Mouse (Mus musculus): ENCODE results near the gene Gm20403.
"Not testable (repeated sequence)": the region's sequence is repeated elsewhere in the genome, so short reads cannot be mapped to it uniquely, and the experiment has no call there.

Gm20403 gene

DNA sequence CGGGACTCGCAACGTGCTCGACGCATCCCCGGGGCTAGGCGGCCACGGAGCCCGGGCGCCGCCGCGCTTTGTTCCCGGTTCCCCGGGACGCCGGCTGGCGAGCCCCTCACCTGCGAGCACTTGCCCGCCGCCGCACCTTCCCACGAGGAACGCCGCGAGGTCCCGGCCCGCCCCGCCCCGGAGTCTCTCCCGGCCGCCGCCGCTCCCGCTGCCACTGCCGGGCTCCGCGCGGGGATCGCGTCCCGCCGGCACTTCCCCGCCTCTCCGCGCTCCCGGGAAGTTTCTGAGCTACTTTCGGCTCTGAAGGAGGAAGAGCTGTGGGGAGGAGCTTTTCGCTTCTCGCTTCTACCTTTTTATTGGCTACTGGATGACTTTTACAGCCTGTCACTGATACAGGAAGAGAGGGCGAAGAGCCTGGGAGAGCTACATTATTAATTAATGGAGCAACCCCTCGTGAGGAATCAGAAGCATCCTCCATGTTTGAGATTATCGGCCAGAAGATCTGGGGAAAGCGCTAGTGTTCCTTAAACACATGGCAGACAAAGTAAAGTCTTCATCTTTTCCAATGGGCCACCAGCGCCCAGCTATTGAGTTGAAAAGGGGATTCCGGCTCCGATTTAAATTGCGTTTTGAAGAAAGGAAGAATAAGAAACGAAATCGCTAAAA lies at the start of gene Gm20403:
Gm20403 (minus strand) TSS at position 478 of the 666 bp plus-strand sequence.
- DNase-seq (ENCODE audit: low spot score) = peak; percentile 81

DNA sequence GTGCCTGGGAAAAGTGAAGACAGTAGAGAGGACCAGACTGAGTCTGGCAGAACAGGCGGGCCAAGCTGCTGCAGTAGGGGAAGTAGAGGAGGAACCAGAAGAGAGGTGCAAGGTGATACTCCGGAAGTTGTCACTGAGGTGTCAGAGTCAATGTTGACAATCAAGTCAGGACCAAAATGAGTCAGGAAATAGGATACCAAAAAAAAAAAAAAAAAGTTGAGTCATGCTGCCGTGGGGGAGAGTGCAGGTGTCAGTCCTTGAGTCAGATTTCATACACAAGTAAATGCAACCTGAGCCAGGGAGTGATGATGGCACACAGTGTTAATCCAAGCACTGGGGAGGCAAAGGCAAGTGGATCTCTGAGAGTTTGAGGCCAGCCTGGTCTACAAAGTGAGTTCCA lies 40.8 kb upstream of the Gm20403 start:
- no peak for DNase-seq (ENCODE audit: low spot score)

DNA sequence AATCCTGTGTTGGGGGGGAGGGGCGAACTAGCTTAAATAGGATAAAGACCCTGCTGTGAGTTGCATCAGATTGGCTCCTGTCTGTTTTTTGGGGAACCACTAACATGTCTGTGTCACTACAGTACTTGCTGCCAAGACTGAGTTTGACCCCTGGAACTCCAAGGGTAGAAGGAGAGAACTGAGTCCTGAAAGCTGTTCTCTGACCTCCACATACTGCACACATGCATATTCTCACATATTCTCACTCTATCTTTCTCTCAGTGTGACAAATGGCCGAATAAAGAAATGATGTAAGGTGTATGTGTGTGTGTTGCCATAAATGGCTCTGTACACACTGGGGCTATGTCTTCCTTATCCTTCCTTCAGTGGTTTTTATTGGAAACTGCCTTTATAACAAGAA lies 37.0 kb upstream of the Gm20403 start:
- DNase-seq (ENCODE audit: low spot score) = no peak

DNA sequence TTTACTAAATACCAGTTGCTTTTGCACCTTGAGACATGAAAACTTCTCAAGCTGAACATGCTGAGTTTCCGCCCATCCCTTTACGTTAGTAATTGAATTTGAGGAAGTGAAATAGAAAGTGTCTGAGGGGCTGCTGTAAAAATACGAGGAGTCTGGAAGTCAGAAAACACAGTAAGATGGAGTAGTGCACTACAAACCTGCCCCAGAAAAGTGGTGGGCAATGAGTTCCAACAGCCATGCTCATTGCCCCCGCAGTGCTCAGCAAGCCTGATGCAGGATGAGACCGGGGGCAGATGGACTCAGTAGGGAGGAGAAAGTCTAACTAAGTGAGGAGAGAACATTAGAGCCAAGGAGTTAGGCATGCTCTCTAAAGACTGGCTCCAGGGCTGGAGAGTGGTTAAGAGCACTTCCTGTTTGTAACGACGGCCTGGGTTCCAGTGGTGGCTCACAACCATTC lies 33.1 kb upstream of the Gm20403 start:
- DNase-seq (ENCODE audit: low spot score) = no peak

DNA sequence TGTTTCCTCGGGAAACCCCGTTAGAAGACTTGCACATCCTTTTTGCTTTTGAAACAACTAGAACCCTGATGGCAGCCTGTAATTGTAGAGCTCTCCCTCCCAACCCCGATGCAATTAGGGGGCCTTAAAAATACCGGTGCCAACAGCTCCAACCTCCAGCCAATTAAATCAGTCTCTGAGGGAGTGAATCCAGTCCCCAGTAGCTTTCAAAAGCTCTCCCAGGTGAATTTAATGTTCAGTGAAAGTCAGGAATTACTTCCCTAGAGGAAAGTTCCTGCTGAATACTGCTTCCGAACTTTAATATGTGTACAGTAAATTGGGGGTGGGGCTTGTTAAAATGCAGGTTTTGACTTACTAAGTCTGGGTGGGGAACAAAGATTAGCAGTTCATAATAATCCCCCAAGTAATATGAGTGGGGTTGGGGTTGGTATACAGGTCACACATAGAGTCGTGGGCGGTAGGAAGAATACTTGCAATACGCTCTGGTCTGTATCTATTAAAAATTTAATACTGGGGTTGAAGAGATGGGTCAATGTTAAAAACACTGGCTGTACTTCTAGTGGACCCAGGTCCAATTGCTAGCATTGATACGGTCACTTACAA lies 30.9 kb upstream of the Gm20403 start:
- DNase-seq (ENCODE audit: low spot score) = no peak

DNA sequence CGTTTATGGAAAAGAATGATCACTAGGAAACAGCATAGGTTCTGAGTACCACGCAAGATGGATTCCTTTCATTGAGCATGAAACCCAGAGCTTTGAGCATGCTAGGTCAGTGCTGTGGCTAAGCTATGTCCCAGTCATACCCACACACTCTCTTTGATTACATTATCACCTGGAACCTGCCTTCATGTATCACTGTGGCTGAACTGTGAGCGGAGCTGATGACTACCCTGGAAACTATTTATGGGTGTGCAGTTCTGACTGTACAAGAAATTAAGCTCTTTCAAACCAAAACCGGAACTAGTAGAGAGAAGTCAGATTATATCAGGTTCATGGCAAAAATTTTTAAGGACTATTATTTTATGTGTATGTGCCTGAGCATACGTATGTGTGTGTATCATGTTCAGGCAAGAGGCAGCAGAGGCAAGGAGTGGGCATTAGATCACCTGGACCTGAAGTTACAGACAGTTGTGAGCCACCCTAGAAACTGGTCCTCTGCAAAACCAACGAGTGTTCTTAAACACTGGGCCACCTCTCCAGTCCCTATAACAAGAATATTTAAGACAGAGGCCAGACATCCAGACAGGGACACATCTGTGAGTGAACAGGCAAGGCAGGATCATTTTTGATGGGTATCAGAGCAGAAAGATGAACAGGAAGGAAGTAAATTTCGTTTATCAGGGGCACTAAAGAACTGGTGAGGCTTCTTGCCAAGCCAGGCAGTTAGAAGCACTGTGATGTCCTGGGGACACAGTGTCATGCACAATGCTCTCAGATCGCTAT lies 30.2 kb upstream of the Gm20403 start:
- DNase-seq (ENCODE audit: low spot score) = no peak

DNA sequence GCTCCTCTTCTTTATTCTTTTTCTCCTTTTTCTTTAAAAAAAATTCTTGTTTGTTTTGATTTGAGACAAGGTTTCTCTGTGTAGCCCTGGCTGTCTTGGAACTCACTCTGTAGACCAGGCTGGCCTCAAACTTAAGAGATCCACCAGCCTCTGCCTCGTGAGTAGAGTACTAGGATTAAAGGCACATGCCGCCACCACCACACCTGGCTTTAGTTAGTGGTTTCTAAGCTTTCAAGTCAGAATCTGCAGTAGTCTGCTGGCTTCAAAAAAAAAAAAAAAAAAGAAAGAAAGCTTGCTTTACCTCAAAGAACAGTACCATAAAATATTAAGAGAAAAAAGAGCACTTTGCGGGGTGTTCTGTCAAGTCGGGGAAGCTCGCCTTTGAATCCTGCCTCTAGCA lies 29.1 kb upstream of the Gm20403 start:
- DNase-seq (ENCODE audit: low spot score) = no peak

DNA sequence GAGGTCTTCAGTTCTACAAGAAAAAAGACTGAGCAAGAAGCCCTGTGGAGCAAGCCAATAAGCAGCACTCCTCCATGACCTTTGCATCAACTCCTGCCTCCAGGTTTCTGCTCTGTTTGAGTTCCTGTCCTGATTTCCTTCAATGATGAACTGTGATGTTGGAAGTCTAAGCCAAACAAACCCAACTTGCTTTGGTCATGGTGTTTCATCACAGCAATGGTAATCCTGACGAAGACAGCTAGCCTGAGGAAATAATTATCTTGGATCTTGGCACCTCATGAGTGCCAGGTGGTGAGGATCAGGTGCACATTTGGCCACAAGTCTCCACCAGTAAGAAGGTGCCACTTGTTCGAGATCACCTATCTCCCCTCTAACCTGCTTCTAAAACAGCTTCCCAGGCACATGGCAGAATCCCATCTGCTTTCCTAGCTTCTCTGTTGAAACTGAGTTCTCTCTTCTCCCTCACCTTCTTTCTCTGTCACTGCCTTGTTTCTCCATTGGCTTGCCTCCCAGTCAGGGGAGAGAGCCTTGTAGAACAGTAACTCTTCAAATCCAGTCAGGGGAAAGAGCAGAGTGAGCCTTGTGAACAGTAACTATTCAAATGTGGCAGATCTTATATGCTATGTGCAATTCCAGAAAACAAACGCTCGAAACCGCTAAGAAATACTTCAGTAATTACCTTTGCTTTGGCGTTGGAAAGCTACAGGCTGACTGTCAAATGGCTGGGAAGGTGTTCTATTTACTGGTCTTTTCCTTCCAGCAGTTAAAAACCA lies 27.5 kb upstream of the Gm20403 start, which contains the start of gene Baz1a:
Baz1a (minus strand) TSS at position 723 of the 773 bp plus-strand sequence.
- DNase-seq (ENCODE audit: low spot score) = no peak

DNA sequence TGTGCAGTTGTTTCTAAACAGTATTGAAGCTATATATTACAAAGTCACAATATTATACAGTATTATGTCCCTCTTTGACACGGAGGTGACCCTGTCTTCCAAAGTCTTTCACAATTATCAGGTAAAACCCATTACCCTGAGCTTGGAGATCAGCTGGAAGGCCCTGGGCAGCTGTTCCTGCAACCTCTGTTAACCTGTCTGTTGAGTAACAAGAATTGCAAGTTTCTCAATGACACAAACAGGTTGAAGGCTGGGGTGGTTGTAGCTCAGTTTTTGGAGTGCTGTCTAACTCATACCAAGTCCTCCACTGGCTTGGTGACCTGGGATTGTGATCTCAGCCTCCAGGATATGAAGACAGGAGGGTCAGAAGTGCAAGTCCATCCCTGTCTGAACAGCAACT lies 26.7 kb upstream of the Gm20403 start:
- no peak for DNase-seq (ENCODE audit: low spot score)

DNA sequence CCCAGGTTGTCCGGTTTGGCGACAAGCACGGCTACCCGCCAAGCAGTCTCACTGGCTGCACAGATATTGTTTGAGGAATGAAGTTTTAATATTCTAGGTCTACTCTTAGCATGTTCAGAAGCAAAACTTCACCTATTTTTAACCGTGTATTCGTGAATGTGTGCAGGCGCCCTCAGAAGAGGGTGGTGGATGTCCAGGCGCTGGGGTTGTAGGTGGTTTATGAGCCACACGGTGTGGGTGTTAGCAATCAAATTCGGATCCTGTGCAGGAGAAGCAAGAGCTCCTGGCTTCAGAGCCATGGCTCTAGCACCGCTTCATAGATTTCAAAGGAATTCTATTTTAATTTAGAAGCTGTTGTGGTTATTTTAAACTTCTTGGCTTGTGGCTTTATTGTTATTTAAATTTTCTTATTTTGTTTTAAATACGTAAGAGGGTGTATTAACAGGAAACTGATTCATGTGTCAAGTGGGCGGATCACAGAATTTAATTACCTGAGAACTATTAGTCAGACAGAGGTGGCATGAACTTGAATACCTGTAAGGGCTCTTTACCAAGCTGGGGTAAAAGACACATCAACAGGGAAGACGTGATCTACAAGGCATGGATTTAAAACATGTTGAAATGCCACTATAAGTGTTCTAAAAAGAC lies 21.2 kb upstream of the Gm20403 start:
- DNase-seq (ENCODE audit: low spot score) = no peak

DNA sequence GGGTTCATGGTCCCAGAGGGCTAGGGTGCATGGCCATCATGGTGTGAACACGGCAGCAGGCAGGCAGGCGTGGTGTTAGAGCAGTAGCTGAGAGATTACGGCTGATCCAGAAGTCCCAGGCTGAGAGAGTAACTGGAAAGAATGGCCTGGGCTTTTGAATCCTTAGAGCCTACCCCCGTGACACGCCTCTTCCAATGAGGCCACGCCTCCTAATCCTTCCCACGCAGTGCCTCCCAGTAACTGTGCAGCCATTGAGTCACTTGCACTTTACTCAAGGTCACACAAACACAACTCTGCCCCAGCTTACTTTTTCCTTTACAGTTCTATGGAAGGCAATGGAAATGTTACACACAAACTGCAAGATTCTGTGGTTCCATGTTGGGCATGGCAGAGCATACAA lies 19.7 kb upstream of the Gm20403 start:
- no peak for DNase-seq (ENCODE audit: low spot score)

DNA sequence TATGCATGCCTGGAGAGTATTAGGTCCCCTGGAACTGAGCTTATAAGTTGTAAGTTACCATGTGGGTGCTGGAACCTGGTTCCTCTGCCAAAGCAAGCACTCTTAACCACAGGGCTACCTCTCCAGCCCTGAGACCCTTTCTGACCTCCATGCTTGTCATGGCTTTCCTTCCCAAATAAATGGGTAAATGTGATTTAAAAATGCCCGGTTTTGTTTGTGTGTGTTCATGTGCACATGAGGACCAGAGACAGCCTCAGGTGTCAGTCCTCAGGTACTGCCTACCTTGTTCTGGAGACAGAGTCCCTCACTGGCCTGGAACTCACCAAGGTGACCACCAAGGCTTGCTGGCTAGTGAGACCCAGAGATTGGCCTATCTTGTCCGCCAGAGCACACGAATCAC lies 18.1 kb upstream of the Gm20403 start:
- no peak for DNase-seq (ENCODE audit: low spot score)

DNA sequence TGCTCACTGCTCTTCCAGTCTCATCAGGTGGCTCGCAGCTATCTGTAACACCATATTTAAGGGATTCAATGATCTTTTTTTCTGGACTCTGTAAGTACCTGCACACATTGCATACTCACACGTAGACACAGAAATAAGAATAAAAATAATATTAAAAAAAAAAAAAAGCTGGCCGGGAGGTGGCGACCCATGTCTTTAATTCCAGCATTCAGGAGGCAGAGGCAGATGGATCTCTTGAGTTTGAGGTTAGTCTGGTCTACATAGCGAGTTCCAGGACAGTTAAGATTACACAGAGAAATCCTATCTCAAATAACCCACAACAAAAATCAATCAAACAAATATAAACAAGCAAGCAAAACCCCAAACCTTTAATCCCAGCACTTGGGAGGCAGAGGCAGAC lies 17.5 kb upstream of the Gm20403 start:
- DNase-seq (ENCODE audit: low spot score) = no peak

DNA sequence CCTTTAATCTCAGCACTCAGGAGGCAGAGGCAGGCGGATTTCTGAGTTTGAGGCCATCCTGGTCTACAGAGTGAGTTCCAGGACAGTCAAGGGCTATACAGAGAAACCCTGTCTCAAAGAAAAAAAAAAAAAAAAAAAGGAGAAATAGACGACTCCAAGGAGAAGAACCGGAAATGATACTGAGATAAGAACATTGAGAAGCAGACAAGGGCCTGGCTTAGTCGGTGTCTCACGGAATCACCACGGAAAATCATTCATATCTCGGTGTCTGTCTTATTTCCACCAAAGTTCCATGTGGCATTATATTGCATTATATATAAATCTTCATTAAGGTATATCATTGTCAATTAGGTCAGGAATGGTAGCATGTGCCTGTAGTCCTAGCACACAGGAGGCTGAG lies 16.2 kb upstream of the Gm20403 start:
- not testable (repeated sequence) for DNase-seq (ENCODE audit: low spot score)

DNA sequence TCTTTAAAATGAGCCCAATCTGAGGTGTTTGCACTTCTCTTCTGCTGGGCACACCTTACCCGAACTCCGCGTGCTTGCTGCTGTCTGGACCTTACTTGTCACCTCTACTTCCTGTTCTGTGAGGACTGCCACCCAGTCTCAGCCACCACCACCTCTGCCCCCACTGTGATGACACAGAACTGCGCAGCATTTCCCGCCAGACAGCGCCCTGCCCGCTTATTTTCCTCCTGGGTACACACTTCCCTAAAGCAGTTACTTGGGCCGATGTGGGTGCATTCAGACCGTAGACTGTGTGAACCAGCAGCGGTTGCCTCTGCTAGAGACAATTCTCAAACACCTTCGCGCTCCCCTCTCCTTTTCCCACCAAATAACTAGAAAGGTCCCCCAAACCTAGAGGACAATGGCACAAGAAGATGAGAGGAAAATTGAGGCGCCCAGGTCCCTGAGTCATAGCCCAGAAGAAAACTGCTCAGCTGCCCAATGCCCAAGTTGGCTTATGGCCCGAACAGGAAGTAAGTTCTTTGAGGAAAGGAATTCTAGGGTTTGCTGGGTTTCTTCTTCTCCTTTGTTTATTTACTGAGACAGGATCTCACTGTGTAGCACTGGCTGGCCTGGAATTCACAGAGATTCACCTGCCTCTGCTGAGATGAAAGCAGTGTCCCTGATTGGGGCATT lies 12.8 kb upstream of the Gm20403 start:
- DNase-seq (ENCODE audit: low spot score) = no peak

DNA sequence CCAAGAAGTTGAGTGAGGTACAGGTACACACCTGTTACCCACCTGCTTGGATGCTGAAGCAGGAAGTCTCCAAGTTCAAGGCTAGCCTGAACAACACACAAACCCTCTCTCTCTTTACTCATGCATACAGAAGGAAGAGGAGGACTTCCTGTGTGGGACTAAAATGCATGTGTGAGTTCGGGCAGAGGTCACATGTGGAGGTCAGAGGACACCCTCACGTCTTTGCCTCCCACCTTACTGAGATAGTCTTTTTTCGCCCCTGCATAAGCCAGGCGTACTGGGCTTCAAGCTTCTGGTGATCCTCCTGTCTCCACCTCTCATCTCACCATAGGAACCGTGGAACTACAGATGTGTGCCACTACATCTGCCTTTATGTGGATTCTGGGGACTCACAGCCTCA lies 12.1 kb upstream of the Gm20403 start:
- DNase-seq (ENCODE audit: low spot score) = no peak

DNA sequence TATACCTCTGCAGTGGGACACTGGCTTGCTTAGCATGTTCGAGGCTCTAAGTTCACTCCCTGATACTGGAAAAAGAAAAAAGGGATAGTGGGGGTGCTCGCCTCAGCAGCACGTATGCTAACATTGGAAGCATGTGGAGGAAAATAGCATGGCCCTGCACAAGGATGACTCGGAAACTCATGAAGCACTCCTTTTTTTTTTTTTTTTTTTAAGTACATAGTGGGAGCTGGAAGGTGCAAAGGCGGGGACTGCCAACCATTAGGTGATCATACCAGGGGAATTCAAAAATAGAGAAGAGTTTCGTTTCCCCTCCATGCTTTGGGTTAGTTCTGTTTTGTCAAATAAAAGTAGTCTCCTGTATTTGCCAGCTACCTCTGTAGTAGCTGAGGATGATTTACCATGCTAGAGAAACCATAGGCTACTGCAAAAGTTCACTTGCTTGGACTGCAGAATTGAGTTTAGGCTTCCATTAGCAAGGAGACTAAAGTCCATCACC lies 10.7 kb upstream of the Gm20403 start:
- no peak for DNase-seq (ENCODE audit: low spot score)

DNA sequence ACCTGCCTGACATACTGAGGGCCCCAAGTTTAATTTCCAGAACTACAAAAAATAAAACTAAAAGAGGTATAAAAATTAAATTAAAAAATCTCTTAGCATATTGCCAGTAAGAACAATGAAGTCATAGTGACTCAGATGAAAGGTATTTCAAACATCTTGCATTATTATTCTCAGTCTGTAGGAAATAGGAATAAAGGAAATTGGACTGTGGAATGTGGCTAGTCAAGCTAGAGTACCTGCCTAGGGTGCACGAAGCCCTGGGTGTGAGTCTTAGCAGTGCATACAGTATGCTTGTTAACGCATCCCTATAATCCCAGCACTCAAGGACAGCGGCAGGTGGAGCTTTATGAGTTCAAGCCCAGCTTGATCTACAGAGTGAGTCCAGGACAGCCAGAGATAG lies 9.6 kb upstream of the Gm20403 start:
- no peak for DNase-seq (ENCODE audit: low spot score)

DNA sequence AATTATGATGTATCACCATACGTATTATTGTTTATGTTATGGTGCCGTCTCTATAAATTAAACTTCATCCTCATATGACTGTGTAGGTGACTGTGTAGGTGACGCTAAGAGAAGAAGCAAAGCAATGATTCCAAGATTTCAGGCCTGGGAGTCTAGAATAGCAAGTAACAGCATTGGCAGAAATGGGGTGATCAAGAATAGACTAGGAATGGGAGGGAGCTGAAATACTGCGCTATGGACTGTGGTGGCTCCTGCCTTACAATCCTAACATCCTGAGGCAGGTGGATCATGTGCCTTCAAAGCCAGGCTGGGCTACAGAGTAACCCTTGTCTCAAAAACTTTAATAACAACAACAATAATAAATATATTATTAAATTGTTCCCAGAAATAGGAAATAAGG lies 8.1 kb upstream of the Gm20403 start:
- no peak for DNase-seq (ENCODE audit: low spot score)

DNA sequence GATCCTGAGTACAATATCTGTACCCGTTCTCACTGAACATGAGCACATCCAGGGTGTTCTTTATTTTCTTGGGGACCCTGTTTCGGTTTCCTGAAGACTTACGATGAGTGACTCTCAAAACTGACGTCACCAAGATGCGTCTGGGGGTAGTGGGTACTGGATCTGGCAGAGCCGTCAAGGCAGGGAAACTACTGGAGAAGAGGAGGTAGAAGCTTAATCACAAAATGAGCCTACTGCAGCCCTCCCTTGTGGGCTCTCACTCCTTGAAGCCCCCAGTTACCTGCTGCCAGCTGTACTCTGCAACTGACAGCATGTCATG lies 7.7 kb upstream of the Gm20403 start:
- no peak for DNase-seq (ENCODE audit: low spot score)
